Mouse (Mus musculus) urinary bladder, postnatal 14 days (tissue): ENCODE measurements around the gene Lsm3.

Experiments used
- DNase-seq: peaks from one replicate; pipeline ENCODE4 v3.0.0; 2021; ENCODE audit warnings: low spot score

Lsm3 gene

DNA sequence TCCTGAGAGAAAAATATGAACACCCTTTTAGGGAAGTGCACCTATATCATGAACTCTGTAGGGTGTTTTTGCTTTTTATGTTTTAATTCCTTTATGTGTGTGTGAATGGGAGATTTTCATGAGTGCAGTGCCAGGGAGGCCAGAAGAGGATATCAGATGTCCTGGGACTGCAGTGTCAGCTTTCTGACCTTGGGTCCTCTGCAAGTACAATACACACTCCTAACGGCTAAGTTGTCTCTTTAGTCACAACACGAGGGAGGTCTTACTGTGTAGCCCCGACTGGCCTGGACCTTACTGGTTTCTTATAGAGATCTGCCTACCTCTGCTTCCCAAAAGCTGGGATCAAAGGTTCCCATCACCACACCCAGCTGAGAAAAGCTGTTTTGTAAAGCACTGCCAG, 37.0 kb downstream of the Lsm3 start:
- no peak for DNase-seq

DNA sequence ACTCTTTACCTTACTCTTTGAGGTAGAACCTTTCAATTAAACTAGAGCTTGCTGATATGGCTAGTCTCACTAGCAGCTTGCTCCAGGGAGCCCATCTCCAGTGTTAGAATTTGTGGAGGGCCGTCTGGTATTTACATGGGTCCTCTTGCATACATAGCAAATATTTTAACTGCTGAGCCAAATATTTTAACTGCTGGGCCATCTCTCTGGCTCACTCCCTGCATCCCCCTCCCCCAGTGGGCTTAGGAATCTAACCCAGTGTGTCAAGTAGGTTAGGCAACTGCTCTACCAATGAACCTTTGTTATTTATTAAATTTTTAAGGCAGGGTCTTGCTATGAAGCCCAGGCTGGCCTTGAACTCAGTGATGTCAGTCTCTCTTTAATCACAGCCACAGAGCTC, 42.8 kb downstream of the Lsm3 start:
- no peak for DNase-seq

DNA sequence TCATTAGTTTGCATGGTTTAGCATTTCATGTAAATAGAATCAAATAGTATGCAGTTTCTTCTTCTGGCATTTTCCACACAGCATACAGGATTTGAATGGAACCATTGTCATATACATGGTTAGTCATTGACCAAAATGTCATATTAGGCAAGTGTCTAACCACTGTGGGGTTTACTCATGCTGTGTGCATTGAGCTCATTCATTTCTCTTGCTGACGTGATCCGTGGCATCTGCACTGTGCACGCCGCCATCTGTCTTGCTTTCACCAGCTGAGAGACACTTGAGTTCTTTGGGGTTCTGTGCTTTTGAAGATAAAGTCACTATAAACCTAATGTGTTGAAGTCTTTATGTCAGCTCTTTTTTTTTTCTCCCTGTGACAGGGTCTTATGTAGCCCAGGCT, 43.6 kb downstream of the Lsm3 start:
- DNase-seq, result no peak

DNA sequence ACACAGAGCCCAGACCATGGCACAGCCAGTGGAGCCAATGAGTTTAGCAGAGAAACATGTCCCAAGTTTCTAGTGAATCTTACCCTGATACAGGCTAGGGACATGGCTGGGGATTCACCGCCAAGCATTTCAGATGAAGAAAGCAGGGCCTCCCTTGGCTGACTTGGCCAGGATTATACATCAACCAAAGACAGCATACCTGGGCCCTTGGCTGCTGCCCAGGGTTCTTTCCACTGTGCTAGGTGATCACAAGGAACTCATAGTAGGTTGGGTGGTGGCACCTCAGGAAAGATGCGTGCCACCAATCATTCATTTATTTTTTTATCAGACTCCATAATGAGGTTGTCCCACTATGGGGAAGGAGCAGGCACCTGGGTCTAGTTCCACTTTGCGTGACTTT, 44.5 kb downstream of the Lsm3 start:
- no peak for DNase-seq

DNA sequence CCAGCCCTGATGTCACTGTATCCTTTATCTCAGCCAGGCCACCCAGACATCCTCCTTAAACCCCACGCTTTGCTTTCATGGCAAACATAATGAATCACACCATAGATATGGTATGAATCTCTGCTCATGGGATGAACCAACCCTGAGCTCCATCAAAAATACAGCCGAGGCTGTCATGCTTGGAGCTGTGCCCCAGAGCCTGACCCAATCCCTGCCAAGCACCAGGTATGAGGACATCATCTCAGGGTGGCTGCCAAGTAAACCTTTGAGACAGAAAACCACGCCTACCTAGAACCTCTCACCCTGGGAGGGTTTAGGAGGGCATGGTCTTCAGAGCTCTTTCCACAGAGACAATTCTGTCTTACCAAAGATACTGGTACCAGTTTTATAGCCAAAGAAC, 47.3 kb downstream of the Lsm3 start:
- DNase-seq, result no peak

DNA sequence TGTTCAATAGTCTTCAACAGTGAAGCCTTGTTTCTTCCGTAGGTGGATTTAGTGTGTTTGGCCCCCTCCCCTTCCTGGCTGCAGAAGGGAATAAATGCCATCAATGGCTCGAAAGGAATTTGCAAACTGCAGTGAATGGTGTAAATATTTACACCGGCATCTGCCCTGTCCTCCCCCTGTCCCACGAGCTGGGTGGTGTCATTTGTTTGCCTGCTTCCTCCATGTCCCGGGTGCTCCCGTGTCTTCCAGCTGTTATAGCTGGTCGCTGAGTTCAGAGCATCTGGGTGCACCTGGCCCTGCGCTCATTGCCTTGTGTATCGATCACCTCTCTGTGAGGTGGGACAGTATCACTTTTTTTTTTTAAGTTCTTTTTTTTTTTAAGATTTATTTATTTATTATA, 50.7 kb downstream of the Lsm3 start:
- DNase-seq, result no peak
